Mouse (Mus musculus): Measurements from ENCODE around the gene Chat. TPM values are rescaled to one million over a fixed set of nuclear protein-coding genes. Genes with fewer than 3 reads are reported as not detected.

Gene Chat
- total RNA-seq, 4 experiments from 2014 or later: 4.3 to 4.7 (median 4.4) TPM

Other genes with a start within 250 kb of the Chat start
- 100 to 1,000 TPM; 120 to 136 (median 125) TPM for gene Ogdhl, start 144.0 kb downstream of the Chat start, total RNA-seq (2022)
- under 1 TPM in 1 of 4 experiments, not detected in 3; 0.89 TPM for gene 1700024G13Rik, start 77.6 kb downstream of the Chat start, total RNA-seq (2022)
- gene Slc18a3, start 1.1 kb downstream of the Chat start, total RNA-seq (2022): 1 to 10 TPM; 2.7 to 3.9 (median 3.1) TPM
- gene Ercc6, start 47.5 kb upstream of the Chat start, total RNA-seq (2022): 10 to 100 TPM; 18.4 to 20.7 (median 19.3) TPM
- under 1 TPM in 2 of 4 experiments, not detected in 2; 0.16 to 0.20 TPM for gene Prrxl1, start 133.4 kb upstream of the Chat start, total RNA-seq (2022)
- under 1 TPM; 0.28 to 0.58 (median 0.40) TPM for gene 3425401B19Rik, start 219.3 kb upstream of the Chat start, total RNA-seq (2022)